ENCODE assay signal across 18 mouse cellular contexts in genomic region chr1:65440156-65440555, GRCm38 (mm10).
DNase-seq lines count a peak whose midpoint lies in the region; ATAC-seq lines count a peak whose summit lies in the region.
"Had no signal": no experiment of that assay in that cellular context is flagged by ENCODE, and none has a peak within 500 bp of the region (broad histone marks: within the 10 kb centered on the region; RNA-seq: fewer than 3 reads in every experiment).

No protein-coding gene starts in this region.

- H3K27me3 ChIP-seq in intestine, embryonic 15.5 days (replicated peaks) = no peaks in the 10 kb centered on the region
- H3K27me3 ChIP-seq: midbrain, embryonic 12.5 days had no signal

- H3K4me3 ChIP-seq in intestine, embryonic 15.5 days (replicated peaks) = no peak overlapping the region
- H3K4me3 ChIP-seq: erythroblast, embryonic 14.5 days; heart, adult 2 months; midbrain, embryonic 12.5 days; myocyte had no signal

- DNase-seq in urinary bladder, postnatal 14 days (ENCODE audit: low spot score) = peak; percentile 28
- no peak for DNase-seq in urinary bladder, adult 2 months (ENCODE audit: low spot score)
- peak; percentile 55 to 64 for DNase-seq in kidney, adult 8-10 months
- peak; percentile 37 to 53 for DNase-seq in kidney, postnatal 4 days
- DNase-seq in mesoderm, embryonic 11.5 days (ENCODE audit: low read depth, low spot score) = peak; percentile 4
- DNase-seq in heart, adult 8-10 months (ENCODE audit: low spot score) = no peak
- no peak for DNase-seq in gastrocnemius, postnatal 14 days
- DNase-seq: B cell, adult 2 months; cerebellum, adult 8-10 months; forebrain, postnatal 0 days; heart, adult 2 months; heart, postnatal 10 days; thymus, adult 2 months had no signal

- no peak for ATAC-seq in intestine, embryonic 15.5 days
- ATAC-seq: forebrain, postnatal 0 days had no signal

- intact Hi-C loops in gastrocnemius, postnatal 14 days (cut with DNase I; ENCODE audit: low total_unique reads) = no loop called here

- no peak overlapping the region for H3K4me2 ChIP-seq in intestine, embryonic 15.5 days (replicated peaks)
- H3K4me2 ChIP-seq: hindbrain, embryonic 14.5 days; midbrain, embryonic 12.5 days had no signal

- no peaks in the 10 kb centered on the region for H3K4me1 ChIP-seq in intestine, embryonic 15.5 days (replicated peaks)
- H3K4me1 ChIP-seq: midbrain, embryonic 12.5 days had no signal

- WGBS in intestine, embryonic 15.5 days = 77% methylated on average over 3 of the region's 3 CpGs

- H3K9me3 ChIP-seq in intestine, embryonic 15.5 days = no peaks in the 10 kb centered on the region
- H3K9me3 ChIP-seq: midbrain, embryonic 12.5 days had no signal

- H3K36me3 ChIP-seq in intestine, embryonic 15.5 days = no peaks in the 10 kb centered on the region
- H3K36me3 ChIP-seq: midbrain, embryonic 12.5 days had no signal

- no peak overlapping the region for H3K27ac ChIP-seq in intestine, embryonic 15.5 days
- H3K27ac ChIP-seq: heart, adult 2 months; hindbrain, embryonic 14.5 days; midbrain, embryonic 12.5 days had no signal

- no peak overlapping the region for H3K9ac ChIP-seq in intestine, embryonic 15.5 days
- H3K9ac ChIP-seq: forebrain, postnatal 0 days; hindbrain, embryonic 14.5 days; midbrain, embryonic 12.5 days had no signal

Comparison
In these comparisons a context has a peak if more than half of its experiments do, and no peak if none do; other contexts are left out.
1. DNase-seq: peak in urinary bladder, postnatal 14 days (single experiment), kidney, adult 8-10 months (2 of 2), kidney, postnatal 4 days (2 of 2) and mesoderm, embryonic 11.5 days (single experiment); none in urinary bladder, adult 2 months (single experiment), heart, adult 8-10 months (single experiment) and gastrocnemius, postnatal 14 days (single experiment).